8 mouse cellular contexts compared by ENCODE assay signal in the genomic region with DNA sequence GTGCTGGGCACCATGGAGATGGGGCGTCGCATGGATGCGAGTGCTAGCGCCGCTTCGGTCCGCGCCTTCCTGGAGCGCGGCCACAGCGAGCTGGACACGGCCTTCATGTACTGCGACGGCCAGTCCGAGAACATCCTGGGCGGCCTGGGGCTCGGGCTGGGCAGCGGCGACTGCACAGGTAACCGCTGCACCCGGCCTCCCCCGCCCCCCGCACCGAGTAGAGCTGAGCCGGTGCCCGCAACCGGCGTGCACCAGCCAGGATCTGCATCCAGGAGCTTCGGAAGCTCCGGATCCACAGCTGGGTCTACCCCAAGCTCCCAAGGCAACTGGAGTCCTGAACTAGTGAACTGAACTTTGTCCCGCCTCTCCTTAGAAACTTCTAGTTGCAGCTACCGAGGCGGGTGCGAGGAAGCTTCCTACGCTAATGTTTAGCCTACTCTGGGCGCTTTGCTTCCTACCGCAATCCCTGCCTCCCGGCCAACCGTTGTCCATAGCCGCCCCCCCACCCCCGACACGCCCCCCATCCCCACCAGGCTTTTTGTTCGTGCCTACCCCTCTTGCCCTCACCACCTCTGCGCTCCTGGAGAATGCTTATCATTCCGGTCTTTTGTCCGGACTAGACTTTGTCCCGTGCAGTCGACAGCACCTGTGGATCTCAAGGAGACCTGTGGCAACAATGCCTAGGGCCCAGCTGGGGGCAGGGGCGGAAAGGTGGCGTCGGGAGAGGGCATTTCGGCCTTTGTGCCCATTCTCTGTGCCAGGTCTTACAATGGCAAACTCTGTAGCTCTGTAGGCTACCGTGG. TPM values are rescaled to one million over a fixed set of nuclear protein-coding genes. Genes with fewer than 3 reads are reported as not detected.
DNase-seq lines count a peak whose midpoint lies in the region; ATAC-seq and TF ChIP-seq lines count a peak whose summit lies in the region.

No protein-coding gene starts in this region.

- H3K4me1 ChIP-seq in neural tube, embryonic 11.5 days (ENCODE audit: control insufficient read depth, insufficient read depth, low read length): peaks cover 5% of the 10 kb centered on the region; the same call in 1 of the 2 replicates
- peaks cover 9% of the 10 kb centered on the region for H3K4me1 ChIP-seq in cortical plate, adult 2 months (ENCODE audit: control insufficient read depth, insufficient read depth, low read length)
- peaks cover 30% of the 10 kb centered on the region for H3K4me1 ChIP-seq in hindbrain, embryonic 15.5 days (replicated peaks)
- H3K4me1 ChIP-seq in liver, embryonic 14.5 days (replicated peaks; ENCODE audit: control insufficient read depth in 2 of 2, insufficient read depth in 2 of 2, low read length in 1 of 2): peaks cover 4 to 10% of the 10 kb centered on the region in 2 experiments; a peak in 3 of 4 replicates

- no peaks in the 10 kb centered on the region for H3K9me3 ChIP-seq in neural tube, embryonic 11.5 days (ENCODE audit: control insufficient read depth, low read length)
- H3K9me3 ChIP-seq in hindbrain, embryonic 15.5 days: no peaks in the 10 kb centered on the region
- H3K9me3 ChIP-seq in liver, embryonic 14.5 days (ENCODE audit: control insufficient read depth, low read length): no peaks in the 10 kb centered on the region

- TF ChIP-seq CTCF in cortical plate, adult 2 months (IDR thresholded peaks at IDR 0.05; ENCODE audit: extremely low read depth, insufficient read depth, low read length): no peak
- TF ChIP-seq CTCF in liver, embryonic 14.5 days (IDR thresholded peaks at IDR 0.05; ENCODE audit: low read depth): no peak

- WGBS in neural tube, embryonic 11.5 days: under 1% methylated on average over 53 of the region's 53 CpGs
- WGBS in hindbrain, embryonic 15.5 days: under 1% methylated on average over 47 of the region's 53 CpGs
- under 1% methylated on average over 53 of the region's 53 CpGs for WGBS in liver, embryonic 14.5 days (ENCODE audit: insufficient replicate concordance)

- no peak for TF ChIP-seq EP300 in liver, embryonic 14.5 days (IDR thresholded peaks at IDR 0.05; ENCODE audit: low read depth)

- no peak for TF ChIP-seq POLR2A in cortical plate, adult 2 months (IDR thresholded peaks at IDR 0.05; ENCODE audit: extremely low read depth, insufficient read depth, low read length)

- ATAC-seq in neural tube, embryonic 11.5 days (ENCODE audit: insufficient read depth, low FRiP score, low TSS enrichment): peak; percentile 70
- peak; percentile 81; the same call in 1 of the 2 replicates for ATAC-seq in hindbrain, embryonic 15.5 days (ENCODE audit: low FRiP score, low read depth)
- ATAC-seq in liver, embryonic 14.5 days (ENCODE audit: insufficient read depth): peak; percentile 53

- H3K27ac ChIP-seq in neural tube, embryonic 11.5 days (ENCODE audit: low read depth, low read length): no peak overlapping the region
- H3K27ac ChIP-seq in cortical plate, adult 2 months (ENCODE audit: insufficient read depth, low read length): 0 out of 2 replicates have a peak overlapping the region, but pooled peaks have one; percentile 36
- H3K27ac ChIP-seq in hindbrain, embryonic 15.5 days (replicated peaks): peak overlapping the region; percentile 78
- H3K27ac ChIP-seq in liver, embryonic 14.5 days: no peak overlapping the region; the same call in 1 of the 2 replicates

- H3K4me3 ChIP-seq in neural tube, embryonic 11.5 days (ENCODE audit: low read depth, low read length): peak overlapping the region; percentile 85
- peak overlapping the region; percentile 81 for H3K4me3 ChIP-seq in cortical plate, adult 2 months (ENCODE audit: insufficient read depth, low read length)
- peak overlapping the region; percentile 72 for H3K4me3 ChIP-seq in hindbrain, embryonic 15.5 days
- H3K4me3 ChIP-seq in liver, embryonic 14.5 days (ENCODE audit: insufficient read depth in 1 of 2, low read depth in 2 of 2, low read length in 2 of 2): peak overlapping the region; percentile 76 to 86

- peak overlapping the region; percentile 98 for H3K4me2 ChIP-seq in neural tube, embryonic 11.5 days (ENCODE audit: low read depth)
- H3K4me2 ChIP-seq in hindbrain, embryonic 15.5 days: peak overlapping the region; percentile 93
- peak overlapping the region; percentile 99 for H3K4me2 ChIP-seq in liver, embryonic 14.5 days (ENCODE audit: low read depth)

- no peak for DNase-seq in neural tube, embryonic 11.5 days (ENCODE audit: low spot score)
- DNase-seq in neural tube, embryonic 10.5 days (ENCODE audit: extremely low spot score, low spot score): no peak
- no peak for DNase-seq in liver, embryonic 14.5 days (ENCODE audit: low read depth in 3 of 3, low spot score in 3 of 3)
- DNase-seq in ovary, adult 18-20 months (ENCODE audit: low spot score): no peak
- DNase-seq in adrenal gland, adult 8-10 months: no peak
- DNase-seq in Muller cell, postnatal 12 days (ENCODE audit: inconsistent ontology term): no peak

- H3K9ac ChIP-seq in neural tube, embryonic 11.5 days (ENCODE audit: low read length): peak overlapping the region; percentile 88
- H3K9ac ChIP-seq in hindbrain, embryonic 15.5 days: peak overlapping the region; percentile 80
- peak overlapping the region; percentile 77 for H3K9ac ChIP-seq in liver, embryonic 14.5 days (replicated peaks)

- peaks cover 3% of the 10 kb centered on the region; the same call in 1 of the 2 replicates for H3K36me3 ChIP-seq in neural tube, embryonic 11.5 days (ENCODE audit: control insufficient read depth, insufficient read depth, low read length)
- peaks cover 9% of the 10 kb centered on the region; the same call in 1 of the 2 replicates for H3K36me3 ChIP-seq in hindbrain, embryonic 15.5 days
- H3K36me3 ChIP-seq in liver, embryonic 14.5 days (replicated peaks; ENCODE audit: control insufficient read depth, insufficient read depth, low read depth): no peaks in the 10 kb centered on the region

- H3K27me3 ChIP-seq in neural tube, embryonic 11.5 days (ENCODE audit: control insufficient read depth, insufficient read depth, low read length): 0 out of 2 replicates have a peak, but pooled peaks cover 2% of the 10 kb centered on the region
- no peaks in the 10 kb centered on the region for H3K27me3 ChIP-seq in hindbrain, embryonic 15.5 days
- H3K27me3 ChIP-seq in liver, embryonic 14.5 days (ENCODE audit: control insufficient read depth, insufficient read depth, low read length): no peaks in the 10 kb centered on the region

RNA-seq across cellular contexts. Expression of a gene that starts 0.6 kb away (rescaled TPM):
- polyA plus RNA-seq in neural tube, embryonic 11.5 days (2014; fragmentation: Nextera tagmentation; extraction: Ambion mirVana): 73.1 and 73.8 TPM in 2 replicates
- polyA plus RNA-seq in cortical plate, adult 2 months (2012; rRNA removed): 16.8 and 17.5 TPM in 2 replicates
- polyA plus RNA-seq in hindbrain, embryonic 15.5 days (2015; fragmentation: Nextera tagmentation; extraction: Ambion mirVana): 64.8 and 66.2 TPM in 2 replicates
- 8.3 and 9.8 TPM in 2 replicates for polyA plus RNA-seq in liver, embryonic 14.5 days (2012; rRNA removed)
- 28.4 and 34.2 TPM in 2 replicates for polyA plus RNA-seq in liver, embryonic 14.5 days (2014; fragmentation: Nextera tagmentation; extraction: Ambion mirVana)
- 10 to 100 TPM; 65.4 to 73.5 (median 68.8) TPM for total RNA-seq in adrenal gland, adult 8-10 months (2022)

RNA-seq across cellular contexts. Expression of a gene that starts 0.6 kb away (rescaled TPM):
- 12.8 and 13.2 TPM in 2 replicates for polyA plus RNA-seq in neural tube, embryonic 11.5 days (2014; fragmentation: Nextera tagmentation; extraction: Ambion mirVana)
- 23.3 and 23.9 TPM in 2 replicates for polyA plus RNA-seq in cortical plate, adult 2 months (2012; rRNA removed)
- polyA plus RNA-seq in hindbrain, embryonic 15.5 days (2015; fragmentation: Nextera tagmentation; extraction: Ambion mirVana): 13.9 and 14.0 TPM in 2 replicates
- 7.9 and 8.1 TPM in 2 replicates for polyA plus RNA-seq in liver, embryonic 14.5 days (2012; rRNA removed)
- polyA plus RNA-seq in liver, embryonic 14.5 days (2014; fragmentation: Nextera tagmentation; extraction: Ambion mirVana): 8.6 and 9.7 TPM in 2 replicates
- 10 to 100 TPM; 10.3 to 12.0 (median 11.6) TPM for total RNA-seq in adrenal gland, adult 8-10 months (2022)

RNA-seq across cellular contexts. Expression of a gene that starts 41.3 kb away (rescaled TPM):
- 125 and 128 TPM in 2 replicates for polyA plus RNA-seq in neural tube, embryonic 11.5 days (2014; fragmentation: Nextera tagmentation; extraction: Ambion mirVana)
- polyA plus RNA-seq in cortical plate, adult 2 months (2012; rRNA removed): 53.2 and 53.9 TPM in 2 replicates
- 82.2 and 85.6 TPM in 2 replicates for polyA plus RNA-seq in hindbrain, embryonic 15.5 days (2015; fragmentation: Nextera tagmentation; extraction: Ambion mirVana)
- polyA plus RNA-seq in liver, embryonic 14.5 days (2012; rRNA removed): 37.3 and 57.9 TPM in 2 replicates
- 86.7 and 89.3 TPM in 2 replicates for polyA plus RNA-seq in liver, embryonic 14.5 days (2014; fragmentation: Nextera tagmentation; extraction: Ambion mirVana)
- 10 to 100 TPM; 61.8 to 65.3 (median 63.0) TPM for total RNA-seq in adrenal gland, adult 8-10 months (2022)

RNA-seq across cellular contexts. Expression of a gene that starts 41.3 kb away (rescaled TPM):
- 24.3 and 26.0 TPM in 2 replicates for polyA plus RNA-seq in neural tube, embryonic 11.5 days (2014; fragmentation: Nextera tagmentation; extraction: Ambion mirVana)
- polyA plus RNA-seq in cortical plate, adult 2 months (2012; rRNA removed): 69.8 and 70.9 TPM in 2 replicates
- 45.0 and 45.9 TPM in 2 replicates for polyA plus RNA-seq in hindbrain, embryonic 15.5 days (2015; fragmentation: Nextera tagmentation; extraction: Ambion mirVana)
- 9.4 and 10.6 TPM in 2 replicates for polyA plus RNA-seq in liver, embryonic 14.5 days (2012; rRNA removed)
- 5.3 and 6.5 TPM in 2 replicates for polyA plus RNA-seq in liver, embryonic 14.5 days (2014; fragmentation: Nextera tagmentation; extraction: Ambion mirVana)
- 100 to 1,000 TPM in 1 of 4 experiments, 10 to 100 TPM in 3; 68.1 to 102 (median 84.3) TPM for total RNA-seq in adrenal gland, adult 8-10 months (2022)

RNA-seq across cellular contexts. Expression of a gene that starts 41.3 kb away (rescaled TPM):
- polyA plus RNA-seq in neural tube, embryonic 11.5 days (2014; fragmentation: Nextera tagmentation; extraction: Ambion mirVana): 84.7 and 92.1 TPM in 2 replicates
- 183 and 188 TPM in 2 replicates for polyA plus RNA-seq in cortical plate, adult 2 months (2012; rRNA removed)
- 95.6 and 96.8 TPM in 2 replicates for polyA plus RNA-seq in hindbrain, embryonic 15.5 days (2015; fragmentation: Nextera tagmentation; extraction: Ambion mirVana)
- 55.5 and 58.9 TPM in 2 replicates for polyA plus RNA-seq in liver, embryonic 14.5 days (2012; rRNA removed)
- polyA plus RNA-seq in liver, embryonic 14.5 days (2014; fragmentation: Nextera tagmentation; extraction: Ambion mirVana): 34.0 and 38.9 TPM in 2 replicates
- 100 to 1,000 TPM; 130 to 207 (median 167) TPM for total RNA-seq in adrenal gland, adult 8-10 months (2022)

Comparison
In these comparisons a context has a peak if more than half of its experiments do, and no peak if none do; other contexts are left out.
1. H3K27ac ChIP-seq: peak in cortical plate, adult 2 months (single experiment) and hindbrain, embryonic 15.5 days (single experiment); none in neural tube, embryonic 11.5 days (single experiment) and liver, embryonic 14.5 days (single experiment).
2. Peak in every context shown above with its lines, with median percentiles within 50 percentile points of each other: ATAC-seq, H3K4me2 ChIP-seq, H3K4me3 ChIP-seq and H3K9ac ChIP-seq.